Mouse (Mus musculus): ENCODE results near the gene Nodal. TPM values are rescaled to one million over a fixed set of nuclear protein-coding genes. Genes with fewer than 3 reads are reported as not detected.
A peak's percentile ranks its signal among the peaks of the same experiment; 100 is the strongest.

The Nodal gene
- polyA plus RNA-seq, 1 experiment, result not detected

DNA sequence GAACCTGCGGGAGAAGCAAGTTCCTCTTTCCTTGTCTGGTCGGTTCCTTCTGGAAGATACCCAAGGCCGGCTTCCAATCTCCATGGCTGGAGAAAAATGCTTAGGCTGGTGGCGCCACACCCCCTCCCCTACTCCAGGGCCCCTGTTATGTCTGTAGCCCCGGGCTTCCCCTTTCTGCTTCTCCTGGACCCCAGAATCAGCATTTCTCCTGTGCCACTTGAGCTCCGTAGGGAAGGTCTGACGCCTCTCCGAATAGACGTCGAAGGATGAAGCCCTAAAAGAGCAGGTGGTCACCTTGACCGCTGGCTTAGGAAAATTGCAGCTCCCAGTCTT lies 34.1 kb upstream of the Nodal start:
- TF ChIP-seq CTCF (IDR thresholded peaks at IDR 0.05; ENCODE audit: extremely low read depth, insufficient read length, insufficient replicate concordance, low read depth, low read length) (no peak), POLR2A (IDR thresholded peaks at IDR 0.05; ENCODE audit: low read depth, low read length) (no peak)
- Histone ChIP-seq H3K27ac (ENCODE audit: insufficient read depth, low read depth, low read length) (no peak overlapping the region), H3K36me3 (ENCODE audit: control insufficient read depth, insufficient read depth, low read length) (no peaks in the 10 kb centered on the region), H3K4me3 (ENCODE audit: low read depth, low read length) (peak overlapping the region; percentile 84), H3K27me3 (ENCODE audit: control insufficient read depth, insufficient read depth, low read length) (peaks cover 16% of the 10 kb centered on the region), H3K4me1 (ENCODE audit: control insufficient read depth, insufficient read depth, insufficient read length, low read length) (peaks cover 5% of the 10 kb centered on the region; the same call in 1 of the 2 replicates)
- WGBS, result 17% methylated on average over 11 of the region's 11 CpGs

DNA sequence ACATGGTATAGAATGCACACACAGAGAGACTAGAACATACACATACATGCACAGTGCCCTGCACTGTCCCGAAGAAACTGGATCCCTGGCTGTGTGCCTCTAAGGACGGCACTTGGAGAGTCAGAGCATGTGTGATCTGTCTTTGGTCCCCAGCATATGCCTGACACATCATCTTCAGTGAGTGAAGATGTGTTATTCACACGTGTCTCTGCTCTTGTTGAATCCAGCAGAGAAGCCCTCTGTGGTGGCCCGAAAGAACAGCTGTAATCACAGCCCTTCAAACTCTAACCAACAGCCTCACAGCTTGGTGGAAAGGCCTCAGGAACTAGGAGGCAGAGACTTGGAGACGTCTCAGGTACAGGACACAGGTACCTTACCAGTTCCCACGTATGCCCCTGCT lies 32.6 kb upstream of the Nodal start:
- Histone ChIP-seq H3K36me3 (ENCODE audit: control insufficient read depth, insufficient read depth, low read length) (no peaks in the 10 kb centered on the region), H3K4me1 (ENCODE audit: control insufficient read depth, insufficient read depth, insufficient read length, low read length) (peaks cover 5% of the 10 kb centered on the region; the same call in 1 of the 2 replicates), H3K27ac (ENCODE audit: insufficient read depth, low read depth, low read length) (no peak overlapping the region), H3K4me3 (ENCODE audit: low read depth, low read length) (no peak overlapping the region), H3K27me3 (ENCODE audit: control insufficient read depth, insufficient read depth, low read length) (peaks cover 16% of the 10 kb centered on the region)
- TF ChIP-seq CTCF (IDR thresholded peaks at IDR 0.05; ENCODE audit: extremely low read depth, insufficient read length, insufficient replicate concordance, low read depth, low read length) (no peak), POLR2A (IDR thresholded peaks at IDR 0.05; ENCODE audit: low read depth, low read length) (no peak)
- 84% methylated on average over 6 of the region's 6 CpGs for WGBS

DNA sequence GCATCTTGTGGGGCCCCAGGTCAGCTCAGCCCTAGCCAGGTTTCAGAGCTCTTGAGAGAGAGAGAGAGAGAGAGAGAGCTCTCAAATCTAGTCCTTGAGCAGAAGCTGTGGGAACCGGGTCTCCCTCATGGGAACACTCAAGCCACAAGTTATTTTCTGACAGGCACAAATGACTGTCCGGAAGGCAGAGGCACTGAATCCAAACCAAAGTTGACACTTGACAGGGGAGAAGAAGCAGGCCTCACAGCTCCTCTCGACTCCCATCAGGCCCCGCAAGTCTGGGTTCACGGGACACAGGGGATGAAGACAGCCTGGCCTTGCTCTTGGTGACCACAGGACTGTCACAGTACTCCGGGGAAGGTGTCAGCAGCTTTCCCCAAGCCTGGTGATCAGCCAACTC lies 31.5 kb upstream of the Nodal start:
- 70% methylated on average over 6 of the region's 6 CpGs for WGBS
- Histone ChIP-seq H3K27ac (ENCODE audit: insufficient read depth, low read depth, low read length) (no peak overlapping the region), H3K4me3 (ENCODE audit: low read depth, low read length) (no peak overlapping the region), H3K27me3 (ENCODE audit: control insufficient read depth, insufficient read depth, low read length) (peaks cover 14% of the 10 kb centered on the region), H3K36me3 (ENCODE audit: control insufficient read depth, insufficient read depth, low read length) (no peaks in the 10 kb centered on the region), H3K4me1 (ENCODE audit: control insufficient read depth, insufficient read depth, insufficient read length, low read length) (peaks cover 5% of the 10 kb centered on the region; the same call in 1 of the 2 replicates)
- TF ChIP-seq CTCF (IDR thresholded peaks at IDR 0.05; ENCODE audit: extremely low read depth, insufficient read length, insufficient replicate concordance, low read depth, low read length), result no peak
- TF ChIP-seq POLR2A (IDR thresholded peaks at IDR 0.05; ENCODE audit: low read depth, low read length), result no peak

DNA sequence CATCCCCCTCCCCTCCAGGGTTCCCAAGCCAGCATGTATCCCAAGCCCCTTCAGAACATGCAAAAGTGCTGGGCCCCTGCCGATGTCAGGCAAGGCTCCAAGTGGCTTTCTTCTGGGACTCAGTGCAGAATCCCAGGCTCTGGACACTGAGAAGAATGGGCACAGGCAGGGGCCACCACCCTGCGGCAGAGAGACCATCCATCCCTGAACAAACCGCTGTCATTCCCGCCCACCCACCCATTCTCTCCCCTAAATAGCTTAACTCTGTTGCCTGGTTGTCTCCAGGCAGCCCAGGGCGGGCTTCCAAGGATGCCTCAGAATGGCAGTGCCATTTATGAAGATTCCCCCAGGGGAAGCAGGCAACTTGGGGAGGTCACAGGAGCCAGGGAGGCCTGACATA lies 28.8 kb upstream of the Nodal start:
- Histone ChIP-seq H3K4me3 (ENCODE audit: low read depth, low read length) (no peak overlapping the region), H3K36me3 (ENCODE audit: control insufficient read depth, insufficient read depth, low read length) (no peaks in the 10 kb centered on the region), H3K4me1 (ENCODE audit: control insufficient read depth, insufficient read depth, insufficient read length, low read length) (no peaks in the 10 kb centered on the region; the same call in 1 of the 2 replicates), H3K27me3 (ENCODE audit: control insufficient read depth, insufficient read depth, low read length) (0 out of 2 replicates have a peak, but pooled peaks cover 2% of the 10 kb centered on the region), H3K27ac (ENCODE audit: insufficient read depth, low read depth, low read length) (no peak overlapping the region)
- 86% methylated on average over 5 of the region's 5 CpGs for WGBS
- TF ChIP-seq CTCF (IDR thresholded peaks at IDR 0.05; ENCODE audit: extremely low read depth, insufficient read length, insufficient replicate concordance, low read depth, low read length) (no peak), POLR2A (IDR thresholded peaks at IDR 0.05; ENCODE audit: low read depth, low read length) (no peak)

DNA sequence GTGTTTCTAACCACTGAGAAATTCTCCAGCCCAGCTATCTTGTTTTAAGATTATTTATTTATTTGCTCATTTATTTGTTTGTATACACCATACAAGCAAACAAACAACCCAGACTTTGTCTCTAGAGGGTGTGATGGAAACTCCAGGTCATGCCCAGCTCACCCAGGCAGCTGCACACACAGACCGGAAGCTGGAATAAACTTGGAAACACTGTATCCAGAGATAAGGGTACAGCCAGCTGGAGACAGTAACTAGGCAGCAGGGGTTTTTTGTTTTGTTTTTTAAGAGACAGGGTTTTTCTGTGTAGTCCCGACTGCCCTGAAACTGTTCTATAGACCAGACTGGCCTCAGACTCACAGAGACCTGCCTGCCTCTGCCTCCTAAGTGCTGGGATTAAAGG lies 27.6 kb upstream of the Nodal start:
- Histone ChIP-seq H3K4me1 (ENCODE audit: control insufficient read depth, insufficient read depth, insufficient read length, low read length) (no peaks in the 10 kb centered on the region), H3K27ac (ENCODE audit: insufficient read depth, low read depth, low read length) (no peak overlapping the region), H3K36me3 (ENCODE audit: control insufficient read depth, insufficient read depth, low read length) (no peaks in the 10 kb centered on the region), H3K27me3 (ENCODE audit: control insufficient read depth, insufficient read depth, low read length) (0 out of 2 replicates have a peak, but pooled peaks cover 2% of the 10 kb centered on the region), H3K4me3 (ENCODE audit: low read depth, low read length) (no peak overlapping the region)
- TF ChIP-seq POLR2A (IDR thresholded peaks at IDR 0.05; ENCODE audit: low read depth, low read length) (no peak), CTCF (IDR thresholded peaks at IDR 0.05; ENCODE audit: extremely low read depth, insufficient read length, insufficient replicate concordance, low read depth, low read length) (no peak)
- 43% methylated on average over 2 of the region's 2 CpGs for WGBS

DNA sequence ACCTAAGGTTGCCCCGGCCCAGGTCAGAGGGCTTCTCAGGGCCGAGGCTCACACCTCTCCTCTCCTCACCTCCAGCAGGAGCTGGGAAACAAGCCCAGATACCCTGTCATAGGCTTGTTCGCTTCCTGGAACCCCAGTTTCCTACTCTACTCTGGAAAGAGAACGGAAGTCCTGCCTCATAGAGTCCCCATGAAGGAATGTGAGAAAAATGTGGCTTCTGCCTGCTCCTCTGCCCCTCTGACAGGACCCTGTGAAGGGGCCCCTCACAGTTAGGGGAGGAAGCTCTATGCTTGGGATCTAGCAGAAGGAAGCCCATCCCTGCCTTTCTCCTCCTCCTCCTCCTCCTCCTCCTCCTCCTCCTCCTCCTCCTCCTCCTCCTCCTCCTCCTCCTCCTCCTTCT lies 25.2 kb upstream of the Nodal start:
- no peaks in the 10 kb centered on the region for H3K4me1 ChIP-seq (ENCODE audit: control insufficient read depth, insufficient read depth, insufficient read length, low read length)
- H3K27me3 ChIP-seq (ENCODE audit: control insufficient read depth, insufficient read depth, low read length), result 0 out of 2 replicates have a peak, but pooled peaks cover 2% of the 10 kb centered on the region
- no peaks in the 10 kb centered on the region for H3K36me3 ChIP-seq (ENCODE audit: control insufficient read depth, insufficient read depth, low read length)
- no peak overlapping the region for H3K27ac ChIP-seq (ENCODE audit: insufficient read depth, low read depth, low read length)
- no peak overlapping the region for H3K4me3 ChIP-seq (ENCODE audit: low read depth, low read length)
- WGBS, result 35% methylated on average over 4 of the region's 4 CpGs
- TF ChIP-seq POLR2A (IDR thresholded peaks at IDR 0.05; ENCODE audit: low read depth, low read length), result no peak
- TF ChIP-seq CTCF (IDR thresholded peaks at IDR 0.05; ENCODE audit: extremely low read depth, insufficient read length, insufficient replicate concordance, low read depth, low read length), result no peak

DNA sequence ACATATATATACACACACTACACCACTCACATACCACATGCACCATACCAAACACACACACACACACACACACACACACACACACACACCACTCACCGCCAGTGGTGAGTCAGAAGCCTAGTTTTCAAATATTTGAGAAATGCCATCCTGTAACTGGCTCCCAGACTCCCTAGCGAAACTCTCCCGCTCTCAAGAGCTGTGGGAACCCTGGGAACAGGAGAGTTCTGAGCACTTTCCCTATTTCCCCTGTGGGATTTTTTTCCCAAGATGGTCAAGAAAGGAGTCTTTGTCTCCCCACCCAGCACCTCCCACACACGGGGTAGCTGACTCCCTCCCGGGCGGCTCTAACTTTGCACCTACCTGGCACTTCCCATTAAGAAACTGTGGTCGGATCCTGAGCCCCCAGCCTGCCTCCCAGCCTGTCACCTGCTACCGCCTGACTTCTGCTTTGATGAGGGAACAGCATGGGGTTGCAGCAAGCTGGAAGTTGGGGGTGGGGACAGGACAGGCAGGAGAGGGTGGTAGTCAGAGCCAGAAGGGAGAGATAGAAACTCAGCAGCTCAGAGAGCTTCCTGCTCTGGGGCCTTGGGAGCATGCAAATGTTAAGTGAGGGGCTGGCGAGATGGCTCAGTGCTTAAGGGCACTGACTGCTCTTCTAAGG lies 23.2 kb upstream of the Nodal start:
- no peak for TF ChIP-seq POLR2A (IDR thresholded peaks at IDR 0.05; ENCODE audit: low read depth, low read length)
- TF ChIP-seq CTCF (IDR thresholded peaks at IDR 0.05; ENCODE audit: extremely low read depth, insufficient read length, insufficient replicate concordance, low read depth, low read length), result no peak
- WGBS, result 18% methylated on average over 9 of the region's 9 CpGs
- no peak overlapping the region for H3K27ac ChIP-seq (ENCODE audit: insufficient read depth, low read depth, low read length)
- no peaks in the 10 kb centered on the region for H3K27me3 ChIP-seq (ENCODE audit: control insufficient read depth, insufficient read depth, low read length)
- H3K4me3 ChIP-seq (ENCODE audit: low read depth, low read length), result no peak overlapping the region
- no peaks in the 10 kb centered on the region for H3K36me3 ChIP-seq (ENCODE audit: control insufficient read depth, insufficient read depth, low read length)
- H3K4me1 ChIP-seq (ENCODE audit: control insufficient read depth, insufficient read depth, insufficient read length, low read length), result no peaks in the 10 kb centered on the region

All from small intestine, adult 2 months (tissue).